Mouse (Mus musculus) left cerebral cortex, adult 8-10 months (tissue): Measurements from ENCODE around the gene Smtnl2. TPM values are rescaled to one million over a fixed set of nuclear protein-coding genes. Genes with fewer than 3 reads are reported as not detected.

Source experiments
- DNase-seq, 2 experiments: peaks; one replicate each; pipeline ENCODE4 v3.0.0; 2022; ENCODE audit warnings: low spot score in 2 of 2
- total RNA-seq, 4 experiments: library from RNA; stranded (reverse); gene quantifications; 2 replicates each; pipeline ENCODE4 v1.2.4; 2022

Gene Smtnl2
- total RNA-seq, 4 experiments from 2014 or later, result 0.89 to 2.9 (median 1.1) TPM

- DNase-seq, result no peak
Observed at GRCm38 (mm10) chr11:72426884-72427283, 15.4 kb upstream of the Smtnl2 start.

- no peak for DNase-seq
Observed at GRCm38 (mm10) chr11:72425201-72425600, 13.7 kb upstream of the Smtnl2 start.

GRCm38 (mm10) chr11:72423686-72424085, 12.2 kb upstream of the Smtnl2 start:
- no peak for DNase-seq

GRCm38 (mm10) chr11:72421518-72422278, 10.2 kb upstream of the Smtnl2 start:
- DNase-seq, result no peak

GRCm38 (mm10) chr11:72420460-72421122, 9.1 kb upstream of the Smtnl2 start:
- no peak for DNase-seq

- DNase-seq, result no peak
Observed at GRCm38 (mm10) chr11:72419006-72419405, 7.5 kb upstream of the Smtnl2 start.

GRCm38 (mm10) chr11:72418227-72418626, 6.7 kb upstream of the Smtnl2 start:
- DNase-seq, result no peak

- DNase-seq, result no peak
Observed at GRCm38 (mm10) chr11:72417376-72417775, 5.9 kb upstream of the Smtnl2 start.

- no peak for DNase-seq
Observed at GRCm38 (mm10) chr11:72416666-72417065, 5.2 kb upstream of the Smtnl2 start.

GRCm38 (mm10) chr11:72415155-72415554, 3.6 kb upstream of the Smtnl2 start:
- DNase-seq, result no peak

- DNase-seq, result no peak
Observed at GRCm38 (mm10) chr11:72413601-72414190, 2.2 kb upstream of the Smtnl2 start.

GRCm38 (mm10) chr11:72413016-72413415, 1.5 kb upstream of the Smtnl2 start:
- DNase-seq, result no peak

GRCm38 (mm10) chr11:72411945-72412344, 432 bp upstream of the Smtnl2 start:
- no peak for DNase-seq

- DNase-seq, result no peak
Observed at GRCm38 (mm10) chr11:72410521-72411092, 906 bp downstream of the Smtnl2 start.

GRCm38 (mm10) chr11:72409649-72410385, 1.7 kb downstream of the Smtnl2 start:
- no peak for DNase-seq

GRCm38 (mm10) chr11:72408451-72409170, 2.9 kb downstream of the Smtnl2 start:
- no peak for DNase-seq

GRCm38 (mm10) chr11:72407574-72407973, 3.9 kb downstream of the Smtnl2 start:
- no peak for DNase-seq

GRCm38 (mm10) chr11:72407081-72407480, 4.4 kb downstream of the Smtnl2 start:
- DNase-seq, result no peak

GRCm38 (mm10) chr11:72406079-72406675, 5.3 kb downstream of the Smtnl2 start:
- DNase-seq, result no peak

GRCm38 (mm10) chr11:72405532-72405931, 6.0 kb downstream of the Smtnl2 start:
- no peak for DNase-seq
